Mouse (Mus musculus) CD4-positive helper T cell, adult 2 months (primary cell): Measurements from ENCODE around the gene Pcna.
"Not testable (repeated sequence)": the region's sequence is repeated elsewhere in the genome, so short reads cannot be mapped to it uniquely, and the experiment has no call there.

ENCODE experiments used
- DNase-seq: peaks from one replicate; pipeline ENCODE4 v3.0.0-alpha.2; 2012; ENCODE audit warnings: low read depth, missing footprints, low spot score

Pcna gene

GRCm38 (mm10) chr2:132252542-132253528 lies at the start of gene Pcna:
TSS of gene Pcna (minus strand) at chr2:132253314.
- peak; percentile 99 for DNase-seq

- no peak for DNase-seq
These were observed 48.3 kb upstream of the Pcna start for GRCm38 (mm10) chr2:132301436-132301835.

DNA sequence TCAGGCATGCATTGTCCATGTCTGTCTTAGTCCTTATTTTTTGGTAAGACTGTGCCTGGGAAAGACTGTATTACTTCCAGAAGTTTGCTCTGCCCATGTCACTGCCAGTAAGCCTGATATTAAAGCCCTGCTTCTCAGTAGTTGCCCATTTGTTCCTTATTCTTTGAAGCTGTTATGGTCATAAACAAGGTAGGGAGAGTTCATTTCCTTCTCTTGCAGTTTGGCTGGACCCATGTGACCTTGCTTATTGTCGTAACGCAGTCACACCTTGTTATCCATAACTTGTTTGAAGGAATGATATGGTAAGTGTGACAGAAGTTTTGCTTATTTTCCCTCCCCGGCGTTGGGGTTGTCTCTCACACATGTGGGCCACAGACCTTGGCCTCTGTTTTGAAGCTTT lies 45.1 kb upstream of the Pcna start:
- DNase-seq = no peak

- DNase-seq = no peak
These were observed 40.8 kb upstream of the Pcna start for GRCm38 (mm10) chr2:132293694-132294450.

DNA sequence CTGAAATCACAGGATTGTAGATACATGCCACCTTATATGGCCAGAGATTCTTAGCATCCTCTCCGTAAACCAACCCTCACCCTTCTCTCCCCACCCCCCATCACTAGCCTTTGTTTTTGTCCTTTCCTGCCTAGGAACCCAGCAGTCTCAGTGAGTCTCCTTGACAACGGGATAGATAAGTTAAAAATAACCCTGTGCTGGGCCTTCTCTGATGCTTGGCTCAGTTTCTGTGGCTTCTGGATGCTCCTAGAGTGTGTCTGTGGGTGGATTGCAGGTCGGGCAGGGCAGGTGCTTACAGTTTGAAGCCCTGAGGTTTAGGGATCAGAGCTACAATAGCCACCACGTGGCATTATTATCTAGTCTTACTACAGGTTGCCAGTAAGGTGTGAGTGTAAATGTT lies 39.0 kb upstream of the Pcna start:
- peak; percentile 28 for DNase-seq

GRCm38 (mm10) chr2:132291265-132291664 lies 38.2 kb upstream of the Pcna start:
- DNase-seq = no peak

- no peak for DNase-seq
These were observed 37.7 kb upstream of the Pcna start for GRCm38 (mm10) chr2:132290808-132291207.

DNA sequence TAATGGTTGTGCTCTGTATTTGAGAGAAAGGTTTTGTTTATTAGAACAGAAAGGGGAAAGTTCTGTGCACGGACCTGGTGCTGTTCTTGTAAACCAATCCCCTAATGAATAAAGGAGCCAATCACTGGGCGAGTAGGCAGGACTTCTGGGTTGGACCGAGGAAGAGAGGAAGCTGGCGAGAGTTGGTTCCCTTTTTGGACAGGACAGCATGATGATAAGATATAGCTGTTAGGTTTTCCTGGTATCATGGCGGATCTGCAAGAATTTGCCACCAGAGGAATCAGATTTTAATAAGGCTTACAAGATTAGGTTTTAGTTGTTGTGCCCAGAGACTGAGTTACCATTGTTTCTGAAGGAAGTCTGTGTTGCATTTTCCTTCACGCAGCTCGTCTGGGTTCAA lies 36.1 kb upstream of the Pcna start:
- DNase-seq = not testable (repeated sequence)

DNA sequence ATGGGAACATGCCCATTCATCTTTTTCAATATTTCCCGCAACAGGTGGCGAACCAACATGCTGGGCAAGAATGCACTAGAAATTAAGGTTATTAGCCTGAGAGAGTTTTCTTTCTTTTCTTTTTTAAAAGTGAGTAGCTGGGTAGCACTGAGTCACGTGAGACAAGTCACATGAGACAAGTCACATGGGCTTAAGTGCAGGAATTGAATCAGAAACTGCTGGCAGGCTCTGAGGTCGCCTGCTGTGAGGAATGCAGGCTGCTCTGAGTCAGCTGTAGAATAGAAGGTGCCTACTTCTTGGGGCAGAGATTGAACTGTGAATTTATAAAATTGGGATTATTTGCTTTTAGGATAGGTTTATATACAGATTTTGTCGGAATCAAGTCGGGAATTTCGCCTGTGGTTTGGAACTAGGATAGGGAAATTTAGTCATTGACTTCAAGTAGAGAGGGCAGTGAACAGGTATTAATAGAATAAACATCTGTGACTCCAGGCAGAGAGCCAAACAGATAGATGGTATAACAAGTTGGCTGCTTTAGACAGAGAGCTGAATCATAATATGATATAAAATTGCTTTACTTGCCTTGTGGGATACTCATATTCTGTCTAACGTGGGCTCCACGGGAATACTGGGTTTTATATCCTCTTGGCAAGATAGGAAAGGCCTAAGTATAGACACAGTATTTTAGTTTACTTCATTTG lies 33.4 kb upstream of the Pcna start:
- DNase-seq = no peak

DNA sequence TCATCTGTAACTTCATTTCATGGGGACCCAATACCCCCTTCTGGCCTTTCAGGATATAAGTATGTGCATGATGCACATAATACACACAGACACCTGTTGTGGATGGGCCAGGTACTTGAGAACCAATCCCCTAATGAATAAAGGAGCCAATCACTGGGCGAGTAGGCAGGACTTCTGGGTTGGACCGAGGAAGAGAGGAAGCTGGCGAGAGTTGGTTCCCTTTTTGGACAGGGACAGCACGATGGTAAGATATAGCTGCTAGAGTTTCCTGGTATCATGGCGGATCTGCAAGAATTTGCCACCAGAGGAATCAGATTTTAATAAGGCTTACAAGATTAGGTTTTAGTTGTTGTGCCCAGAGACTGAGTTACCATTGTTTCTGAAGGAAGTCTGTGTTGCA lies 32.6 kb upstream of the Pcna start:
- not testable (repeated sequence) for DNase-seq

DNA sequence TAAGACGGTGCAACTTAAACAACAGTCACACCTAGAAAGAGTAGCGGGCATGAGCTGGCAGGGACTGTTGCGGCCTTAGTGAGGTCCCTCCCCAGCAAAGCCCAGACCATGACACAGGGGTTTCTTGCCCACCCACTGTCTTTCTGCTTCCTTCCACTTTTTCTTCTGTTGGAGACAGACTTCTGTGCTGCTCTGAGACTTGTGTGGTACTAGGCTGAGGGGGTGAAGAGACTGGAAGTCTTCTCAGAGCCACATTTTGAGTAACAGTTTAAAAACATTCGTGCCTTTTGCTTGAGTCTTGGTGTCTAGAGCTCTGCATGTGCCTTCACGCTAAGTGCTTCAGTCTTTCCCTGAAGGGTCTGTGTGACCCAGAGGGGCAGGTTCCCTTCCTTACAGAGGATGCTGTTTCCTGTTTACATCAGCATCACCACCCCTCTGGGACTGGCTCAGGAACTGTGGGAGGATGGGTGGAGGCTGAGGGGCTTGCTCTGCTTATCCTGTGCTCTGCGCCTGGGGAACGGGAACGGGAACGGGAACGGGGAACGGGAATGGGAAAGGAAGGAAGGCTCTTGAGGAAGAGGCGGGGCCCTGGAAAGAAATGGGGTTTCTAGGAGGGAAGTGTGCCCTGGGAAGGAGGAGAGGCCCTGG lies 31.5 kb upstream of the Pcna start:
- no peak for DNase-seq

DNA sequence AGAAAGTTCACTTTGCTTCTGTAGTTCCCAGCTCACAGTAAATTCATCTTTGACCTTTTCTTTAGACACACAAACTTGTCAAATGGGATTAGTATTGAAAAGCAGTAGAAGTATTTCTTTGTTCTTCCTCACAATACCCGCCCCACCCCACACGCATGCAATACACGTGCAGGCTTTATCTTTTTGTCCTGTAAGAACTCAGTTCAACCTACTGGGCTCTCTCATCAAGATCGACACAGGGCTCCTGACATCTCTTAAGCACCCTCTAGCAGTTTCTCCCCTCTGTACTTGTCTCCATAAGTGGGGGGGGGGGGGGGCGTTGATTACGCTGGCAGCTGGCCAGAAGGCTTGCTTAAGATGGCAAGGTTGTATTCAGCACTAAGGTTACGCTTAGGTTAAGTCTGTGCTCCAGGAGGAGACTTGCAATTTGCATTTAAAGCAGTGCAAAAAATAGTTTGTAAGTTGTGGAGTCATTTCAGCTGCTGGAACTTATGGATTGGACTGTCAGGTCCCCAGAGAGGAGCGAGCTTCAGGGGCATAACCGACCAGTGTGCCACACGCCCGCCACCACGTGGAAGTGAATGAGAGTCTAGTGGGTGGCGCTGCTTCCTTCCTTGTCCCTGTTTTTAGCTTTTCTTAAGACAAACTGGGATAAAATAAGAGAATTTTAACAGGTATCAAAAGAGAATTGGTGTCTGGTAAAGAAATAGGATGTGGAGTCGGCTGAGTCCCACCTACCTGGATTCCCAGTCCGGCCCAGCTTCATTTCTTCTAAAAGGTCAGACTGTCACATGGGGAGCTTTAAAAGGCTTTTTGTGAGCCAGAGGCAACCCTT lies 30.3 kb upstream of the Pcna start:
- DNase-seq = no peak

DNA sequence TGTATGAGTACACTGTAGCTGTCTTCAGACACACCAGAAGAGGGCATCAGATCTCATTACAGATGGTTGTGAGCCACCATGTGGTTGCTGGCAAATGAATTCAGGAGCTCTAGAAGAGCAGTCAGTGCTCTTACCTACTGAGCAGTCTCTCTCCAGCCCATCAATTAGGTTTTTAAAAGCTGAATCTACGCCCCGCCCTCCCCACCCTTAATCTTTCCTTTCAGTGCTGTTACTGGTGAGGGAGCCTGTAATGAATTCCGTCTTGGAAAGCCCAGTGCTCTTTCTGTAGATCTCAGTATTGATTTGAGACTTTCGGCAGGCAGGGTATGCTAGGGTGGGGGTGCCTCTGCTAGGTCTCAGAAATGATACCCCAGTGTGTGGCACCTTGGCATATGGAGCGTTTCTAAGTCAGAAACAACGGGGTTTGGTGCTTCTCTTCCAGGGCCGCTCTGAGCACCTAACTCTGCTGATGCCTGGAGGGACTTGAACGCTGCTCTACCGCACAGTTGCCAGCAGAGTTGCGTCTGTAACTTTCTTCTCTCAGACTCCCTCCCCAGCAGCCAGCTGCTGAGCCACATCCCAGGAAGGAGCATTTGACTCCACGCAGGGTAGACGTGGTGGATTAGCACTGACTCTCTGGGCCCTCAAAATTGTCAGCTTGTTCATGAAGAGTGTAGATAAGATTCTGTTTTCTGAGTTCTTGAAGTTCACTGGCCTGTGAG lies 29.5 kb upstream of the Pcna start:
- no peak for DNase-seq

DNA sequence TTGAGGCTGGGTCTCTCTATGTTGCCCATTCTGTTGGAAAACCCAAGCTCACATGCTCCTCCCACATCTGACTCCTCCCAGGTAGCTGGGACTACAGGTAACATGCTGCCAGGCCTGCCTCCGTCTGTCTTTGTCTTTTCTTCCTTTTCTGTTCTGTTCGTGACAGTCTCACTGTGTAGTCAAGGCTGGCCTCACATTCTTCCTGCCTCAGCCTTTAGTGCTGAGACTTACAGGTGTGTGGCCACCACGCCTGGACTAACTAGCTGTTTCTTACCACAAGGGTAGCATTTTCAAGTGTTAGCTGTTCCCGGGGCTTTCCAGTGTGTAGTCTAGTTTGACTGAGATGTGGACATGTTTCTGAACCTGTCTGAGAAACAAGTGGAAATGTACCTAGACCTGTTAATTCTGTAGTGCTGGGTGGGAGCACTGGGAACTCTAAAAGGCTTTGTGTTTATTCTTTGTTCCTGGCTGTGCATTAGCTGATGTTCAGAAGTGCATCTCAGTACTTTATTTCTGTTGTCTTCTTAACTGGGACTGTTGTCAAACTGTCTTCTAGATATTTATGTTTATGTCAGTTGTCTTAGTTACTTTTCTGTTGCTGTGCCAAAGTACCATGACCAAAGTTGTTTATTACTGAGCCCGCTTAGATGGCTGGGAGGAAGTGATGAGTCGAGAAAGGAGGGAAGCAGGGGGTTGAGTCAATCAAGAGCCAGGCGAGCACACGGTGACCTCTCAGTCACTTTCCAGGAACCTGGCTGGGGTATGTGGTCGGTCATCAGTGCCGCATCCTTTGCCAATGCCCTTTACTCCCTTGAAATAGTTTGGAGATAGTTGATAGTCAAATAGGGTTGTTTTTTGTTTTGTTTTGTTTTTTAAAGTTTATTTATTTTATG lies 28.7 kb upstream of the Pcna start:
- DNase-seq = peak; percentile 57

DNA sequence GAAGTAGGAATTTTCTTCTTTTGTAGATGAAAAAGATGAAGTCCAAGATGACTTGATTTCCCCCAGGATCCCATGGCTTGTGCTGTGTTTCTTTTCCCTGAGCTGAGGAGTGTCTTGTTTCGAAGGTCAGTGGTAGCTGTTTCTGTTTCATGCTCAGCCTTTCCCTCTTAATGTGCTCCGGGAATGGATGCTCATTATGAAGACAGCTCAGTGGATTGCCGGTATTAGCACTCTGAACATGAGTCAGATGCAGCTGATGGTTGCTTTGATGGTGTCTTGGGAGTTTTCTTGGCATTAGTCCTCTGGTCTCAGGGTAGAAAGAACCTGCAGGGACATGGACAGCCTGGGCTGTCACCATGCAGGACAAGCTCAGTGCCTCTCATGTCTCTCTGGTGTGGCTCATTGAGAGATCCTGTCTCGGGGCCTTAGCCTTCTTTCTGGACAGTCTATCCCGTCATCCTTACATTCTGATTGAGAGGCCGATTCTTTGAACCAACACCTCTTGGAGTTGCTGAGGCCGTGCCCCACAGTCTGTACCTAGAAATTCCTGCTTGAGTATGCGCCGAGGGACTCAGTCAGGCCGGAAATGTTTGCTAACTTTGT lies 27.5 kb upstream of the Pcna start:
- DNase-seq = no peak

- no peak for DNase-seq
These were observed 26.9 kb upstream of the Pcna start for GRCm38 (mm10) chr2:132279978-132280377.

DNA sequence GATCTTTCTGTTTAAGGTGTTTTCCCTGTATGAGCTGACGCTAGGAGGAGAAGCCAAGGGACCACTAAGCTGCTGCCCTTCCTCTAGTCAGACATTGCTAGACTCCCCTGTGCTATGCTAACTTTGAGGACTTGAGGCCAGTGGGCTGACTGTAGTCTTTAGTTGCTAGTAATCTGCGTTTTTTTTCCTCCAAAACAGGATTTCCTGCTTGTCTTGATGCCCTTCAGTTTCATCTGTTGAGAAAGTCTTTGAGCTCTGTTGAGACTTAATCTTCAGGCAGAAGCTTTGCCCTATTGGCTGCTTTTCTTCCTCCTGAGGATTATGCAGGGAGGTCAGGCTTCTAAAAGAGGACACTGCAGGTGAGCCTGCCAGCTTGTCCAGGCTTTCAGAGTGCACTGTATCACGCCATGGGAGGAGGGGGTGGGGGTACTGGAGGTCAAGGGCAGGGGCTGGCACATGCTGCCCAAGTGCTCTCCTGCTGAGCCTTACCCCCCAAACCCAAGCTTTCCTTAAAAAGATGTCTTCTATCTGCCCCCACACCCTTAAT lies 26.3 kb upstream of the Pcna start:
- DNase-seq = peak; percentile 22

DNA sequence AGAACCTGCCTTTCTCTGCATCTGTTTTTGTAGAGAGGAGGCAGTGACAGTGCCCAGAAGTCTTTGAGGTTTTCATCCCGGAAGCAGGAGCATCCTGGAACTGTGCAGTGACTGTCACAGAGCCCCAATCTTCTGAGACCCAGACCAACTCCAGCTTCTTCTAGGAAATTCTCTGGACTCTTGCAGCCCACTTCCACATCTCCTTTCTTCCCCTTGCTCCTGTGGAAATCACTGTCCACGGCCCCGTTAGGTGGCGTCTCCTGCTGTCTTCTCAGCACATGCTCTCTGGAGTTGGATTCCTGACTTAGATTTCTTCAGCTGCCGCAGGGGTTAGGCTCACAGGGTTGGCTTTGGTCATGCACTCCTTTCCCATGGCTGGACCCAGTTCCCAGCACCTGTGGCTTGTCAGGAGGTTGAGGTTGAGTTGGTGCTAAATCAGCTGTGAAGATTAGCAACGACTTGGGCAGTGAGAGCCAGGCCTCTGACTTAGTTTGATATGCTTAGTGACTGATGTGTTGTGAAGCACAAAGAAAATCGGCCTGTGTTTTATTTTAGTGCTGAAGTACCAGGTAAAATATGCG lies 25.2 kb upstream of the Pcna start:
- DNase-seq = no peak
